In the genomic region with DNA sequence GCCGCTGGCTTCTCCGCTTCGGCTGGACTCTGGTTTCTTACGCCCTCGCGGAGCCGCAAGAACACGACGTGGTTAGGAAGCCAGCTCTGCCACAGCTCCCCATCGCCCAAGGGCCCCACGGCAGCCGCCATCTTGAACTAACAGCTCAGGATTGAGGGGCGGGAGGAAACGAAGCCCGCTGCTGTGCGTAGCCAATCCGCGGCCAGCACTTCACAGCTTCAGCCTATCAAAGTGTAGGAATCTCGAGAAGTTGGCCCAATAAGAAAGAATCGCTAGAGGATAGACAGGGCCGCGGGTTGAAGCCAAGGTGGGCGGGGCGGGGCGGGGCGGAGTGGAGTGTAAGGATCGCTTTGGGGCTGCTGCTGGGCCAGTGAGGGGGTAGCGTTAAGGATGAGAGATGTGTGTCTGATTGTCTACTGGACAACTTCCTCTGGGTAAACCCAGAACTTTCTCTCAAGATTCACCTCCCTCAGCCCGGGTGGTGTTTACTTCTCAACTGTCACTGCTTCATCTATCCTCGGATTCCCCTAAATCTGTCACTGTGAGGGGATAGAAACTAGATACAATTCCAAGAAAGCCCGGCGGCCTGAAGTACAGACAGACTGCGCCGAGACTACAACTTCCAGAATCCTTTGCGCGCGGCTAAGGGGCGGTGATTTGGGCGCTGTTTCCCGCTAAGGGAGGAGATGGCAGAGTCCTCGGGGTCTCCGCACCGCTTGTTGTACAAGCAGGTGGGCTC, we compare ENCODE assay signal across 7 mouse cellular contexts. TPM values are rescaled to one million over a fixed set of nuclear protein-coding genes. Genes with fewer than 3 reads are reported as not detected.
DNase-seq lines count a peak whose midpoint lies in the region; ATAC-seq lines count a peak whose summit lies in the region.

Nup88 (minus strand) TSS at position 153 of the 739 bp plus-strand sequence.
Rpain (plus strand) TSS at position 393 of the 739 bp plus-strand sequence.

- peak within 1 kb of the TSS; percentile 92 for H3K4me3 ChIP-seq in intestine, embryonic 16.5 days (ENCODE audit: low read length)
- H3K4me3 ChIP-seq in midbrain, embryonic 11.5 days (ENCODE audit: low read depth, low read length): peak within 1 kb of the TSS; percentile 90

- intact Hi-C loops in left cerebral cortex, postnatal 36 days (cut with DNase I): no loop called here

- 0 out of 2 replicates have a peak, but pooled peaks cover 4% of the 10 kb centered on the region for H3K36me3 ChIP-seq in intestine, embryonic 16.5 days (ENCODE audit: control insufficient read depth, insufficient read depth, low read length)
- H3K36me3 ChIP-seq in midbrain, embryonic 11.5 days (ENCODE audit: control insufficient read depth, insufficient read depth, low read length): peaks cover 12% of the 10 kb centered on the region

- H3K27ac ChIP-seq in intestine, embryonic 16.5 days (ENCODE audit: low read length): peak within 1 kb of the TSS; percentile 94
- H3K27ac ChIP-seq in midbrain, embryonic 11.5 days (ENCODE audit: low read depth, low read length): peak within 1 kb of the TSS; percentile 80

- H3K27me3 ChIP-seq in intestine, embryonic 16.5 days (replicated peaks; ENCODE audit: control insufficient read depth, insufficient read depth, low read length): no peaks in the 10 kb centered on the region
- no peaks in the 10 kb centered on the region for H3K27me3 ChIP-seq in midbrain, embryonic 11.5 days (ENCODE audit: control insufficient read depth, insufficient read depth, low read length)

- ATAC-seq in intestine, embryonic 16.5 days: peak; percentile 98
- peak; percentile 98 for ATAC-seq in midbrain, embryonic 11.5 days (ENCODE audit: low FRiP score)

- H3K4me2 ChIP-seq in intestine, embryonic 16.5 days (ENCODE audit: low read depth, low read length): peak within 1 kb of the TSS; percentile 91
- peak within 1 kb of the TSS; percentile 90 for H3K4me2 ChIP-seq in midbrain, embryonic 11.5 days

- H3K9ac ChIP-seq in intestine, embryonic 16.5 days (ENCODE audit: low read depth, low read length): peak within 1 kb of the TSS; percentile 95
- peak within 1 kb of the TSS; percentile 88 for H3K9ac ChIP-seq in midbrain, embryonic 11.5 days (ENCODE audit: low read length)

- H3K9me3 ChIP-seq in intestine, embryonic 16.5 days (ENCODE audit: control insufficient read depth, low read length): no peaks in the 10 kb centered on the region
- no peaks in the 10 kb centered on the region for H3K9me3 ChIP-seq in midbrain, embryonic 11.5 days (ENCODE audit: control insufficient read depth, low read length)

- peak; percentile 91 for DNase-seq in adrenal gland, adult 8-10 months
- DNase-seq in embryo, embryonic 9.5 days (ENCODE audit: extremely low spot score): peak; percentile 95
- DNase-seq in gastrocnemius, postnatal 4 days (ENCODE audit: low spot score in 2 of 2): peak; percentile 80 to 91
- DNase-seq in left cerebral cortex, postnatal 36 days (ENCODE audit: low spot score in 2 of 2): peak; percentile 92 to 95
- DNase-seq in midbrain, embryonic 11.5 days (ENCODE audit: low spot score, missing footprints): peak; percentile 99
- DNase-seq in skeletal muscle tissue, adult 2 months (ENCODE audit: low read depth, low spot score): peak; percentile 96

- under 1% methylated on average over 43 of the region's 43 CpGs for WGBS in intestine, embryonic 16.5 days
- WGBS in midbrain, embryonic 11.5 days: under 1% methylated on average over 43 of the region's 43 CpGs

- peaks cover 4% of the 10 kb centered on the region for H3K4me1 ChIP-seq in intestine, embryonic 16.5 days (ENCODE audit: control insufficient read depth, insufficient read depth, low read length)
- peaks cover 12% of the 10 kb centered on the region for H3K4me1 ChIP-seq in midbrain, embryonic 11.5 days (ENCODE audit: control insufficient read depth, insufficient read depth, low read length)

RNA-seq across cellular contexts. Expression of gene Nup88, which starts in this region (rescaled TPM):
- total RNA-seq in adrenal gland, adult 8-10 months (2022): 10 to 100 TPM; 52.3 to 79.7 (median 65.2) TPM
- 10 to 100 TPM; 65.5 to 79.2 TPM for total RNA-seq in gastrocnemius, postnatal 4 days (2021)
- polyA plus RNA-seq in intestine, embryonic 16.5 days (2015; fragmentation: Nextera tagmentation; extraction: Ambion mirVana): 86.4 and 92.2 TPM in 2 replicates
- 10 to 100 TPM; 50.8 to 53.3 TPM for total RNA-seq in left cerebral cortex, postnatal 36 days (2021)
- 180 and 183 TPM in 2 replicates for polyA plus RNA-seq in midbrain, embryonic 11.5 days (2014; fragmentation: Nextera tagmentation; extraction: Ambion mirVana)

RNA-seq across cellular contexts. Expression of gene Rpain, which starts in this region (rescaled TPM):
- 10 to 100 TPM; 23.0 to 52.2 (median 36.1) TPM for total RNA-seq in adrenal gland, adult 8-10 months (2022)
- 10 to 100 TPM; 18.1 to 19.0 TPM for total RNA-seq in gastrocnemius, postnatal 4 days (2021)
- polyA plus RNA-seq in intestine, embryonic 16.5 days (2015; fragmentation: Nextera tagmentation; extraction: Ambion mirVana): 59.1 and 61.5 TPM in 2 replicates
- total RNA-seq in left cerebral cortex, postnatal 36 days (2021): 10 to 100 TPM; 32.4 to 49.1 TPM
- 74.3 and 81.7 TPM in 2 replicates for polyA plus RNA-seq in midbrain, embryonic 11.5 days (2014; fragmentation: Nextera tagmentation; extraction: Ambion mirVana)

Comparison
In these comparisons a context has a peak if more than half of its experiments do, and no peak if none do; other contexts are left out.
1. Peak in every context shown above with its lines: DNase-seq, ATAC-seq, H3K4me3 ChIP-seq and H3K27ac ChIP-seq.